Mouse (Mus musculus) cortical plate, adult 2 months (tissue): Measurements from ENCODE around the gene Cutal.

ENCODE experiments used
- CTCF ChIP-seq: fragments of 200-500 bp; IDR thresholded peaks from 2 replicates; pipeline ENCODE4 v1.5.1; 2011; ENCODE audit warnings: mild to moderate bottlenecking, control low read depth, low read length; ENCODE audit not compliant: insufficient read depth; ENCODE audit errors: extremely low read depth
- POLR2A ChIP-seq: fragments of 200-500 bp; IDR thresholded peaks from 2 replicates; pipeline ENCODE4 v1.6.1; 2011; ENCODE audit warnings: mild to moderate bottlenecking, low read length, control low read depth; ENCODE audit not compliant: insufficient read depth; ENCODE audit errors: extremely low read depth

- no peak for TF ChIP-seq CTCF
- no peak for TF ChIP-seq POLR2A
Measured at GRCm38 (mm10) chr2:34882757-34883156, 8.6 kb downstream of the Cutal start.
